Mouse (Mus musculus) lung, adult 18-20 months (tissue): ENCODE data around the gene Drap1.

Source experiments
- DNase-seq, 2 experiments: peaks; one replicate each; pipeline ENCODE4 v3.0.0; 2022; ENCODE audit warnings: mixed read lengths in 2 of 2

Drap1 gene

GRCm38 (mm10) chr19:5424782-5425741 lies at the start of gene Drap1, which contains the start of gene AI837181:
TSS of gene Drap1 (minus strand) at chr19:5424979.
TSS of gene AI837181 (plus strand) at chr19:5425144.
- DNase-seq = peak; percentile 91 to 93

GRCm38 (mm10) chr19:5473720-5474119 lies 48.9 kb upstream of the Drap1 start, which contains the start of gene Efemp2:
TSS of gene Efemp2 (plus strand) at chr19:5473954.
- peak; percentile 92 to 95 for DNase-seq

GRCm38 (mm10) chr19:5472857-5473256 lies 48.1 kb upstream of the Drap1 start:
- no peak for DNase-seq

- no peak for DNase-seq
Measured at GRCm38 (mm10) chr19:5471846-5472245, 47.1 kb upstream of the Drap1 start.

- no peak for DNase-seq
Measured at GRCm38 (mm10) chr19:5468374-5468773, 43.6 kb upstream of the Drap1 start, which contains the start of gene Ctsw. TSS of gene Ctsw (minus strand) at chr19:5468507.

GRCm38 (mm10) chr19:5466916-5467500 lies 42.2 kb upstream of the Drap1 start:
- no peak for DNase-seq

- no peak for DNase-seq
Measured at GRCm38 (mm10) chr19:5465037-5465436, 40.3 kb upstream of the Drap1 start.

- DNase-seq = peak; percentile 60 to 67
Measured at GRCm38 (mm10) chr19:5463791-5464562, 39.2 kb upstream of the Drap1 start.

GRCm38 (mm10) chr19:5463212-5463611 lies 38.4 kb upstream of the Drap1 start:
- no peak for DNase-seq

- DNase-seq = no peak
Measured at GRCm38 (mm10) chr19:5461411-5461810, 36.6 kb upstream of the Drap1 start.

- DNase-seq = peak; percentile 87 to 88
Measured at GRCm38 (mm10) chr19:5460465-5460911, 35.7 kb upstream of the Drap1 start, which contains the start of gene Fibp. TSS of gene Fibp (plus strand) at chr19:5460615.

- no peak for DNase-seq
Measured at GRCm38 (mm10) chr19:5459896-5460295, 35.1 kb upstream of the Drap1 start.

GRCm38 (mm10) chr19:5459019-5459418 lies 34.2 kb upstream of the Drap1 start:
- no peak for DNase-seq

GRCm38 (mm10) chr19:5457746-5458442 lies 33.1 kb upstream of the Drap1 start, which contains the start of gene Ccdc85b:
TSS of gene Ccdc85b (minus strand) at chr19:5457894.
- no peak for DNase-seq

- DNase-seq = peak; percentile 94 to 96
Measured at GRCm38 (mm10) chr19:5456922-5457745, 32.4 kb upstream of the Drap1 start.

- peak; percentile 31 to 55 for DNase-seq
Measured at GRCm38 (mm10) chr19:5456241-5456921, 31.6 kb upstream of the Drap1 start.

GRCm38 (mm10) chr19:5455568-5455967 lies 30.8 kb upstream of the Drap1 start:
- no peak for DNase-seq

- no peak for DNase-seq
Measured at GRCm38 (mm10) chr19:5455037-5455436, 30.3 kb upstream of the Drap1 start.

- no peak for DNase-seq
Measured at GRCm38 (mm10) chr19:5451766-5452165, 27.0 kb upstream of the Drap1 start.

- DNase-seq = no peak
Measured at GRCm38 (mm10) chr19:5449673-5450072, 24.9 kb upstream of the Drap1 start.
